Mouse (Mus musculus) left cerebral cortex, adult 11 months (tissue): ENCODE results near the gene Endou.
"Not testable (repeated sequence)": the region's sequence is repeated elsewhere in the genome, so short reads cannot be mapped to it uniquely, and the experiment has no call there.

Experiments
- DNase-seq: peaks from one replicate; pipeline ENCODE4 v3.0.0; 2022; ENCODE audit warnings: low spot score

Endou gene

GRCm38 (mm10) chr15:97679991-97680681 is 51.0 kb downstream of the Endou start:
- no peak for DNase-seq

GRCm38 (mm10) chr15:97677341-97677740 is 53.8 kb downstream of the Endou start:
- DNase-seq, result no peak

- no peak for DNase-seq
Measured at GRCm38 (mm10) chr15:97675927-97676326, 55.2 kb downstream of the Endou start.

GRCm38 (mm10) chr15:97674423-97674822 is 56.7 kb downstream of the Endou start:
- no peak for DNase-seq

GRCm38 (mm10) chr15:97673256-97674000 is 57.7 kb downstream of the Endou start:
- no peak for DNase-seq

GRCm38 (mm10) chr15:97672211-97672765 is 58.9 kb downstream of the Endou start:
- peak; percentile 70 for DNase-seq

GRCm38 (mm10) chr15:97670554-97670953 is 60.6 kb downstream of the Endou start:
- DNase-seq, result no peak

- not testable (repeated sequence) for DNase-seq
Measured at GRCm38 (mm10) chr15:97668158-97668877, 62.8 kb downstream of the Endou start.

- DNase-seq, result peak; percentile 37
Measured at GRCm38 (mm10) chr15:97667437-97667836, 63.7 kb downstream of the Endou start.

GRCm38 (mm10) chr15:97666457-97666770 is 64.7 kb downstream of the Endou start:
- DNase-seq, result no peak

GRCm38 (mm10) chr15:97665770-97666456 is 65.2 kb downstream of the Endou start:
- DNase-seq, result no peak

- DNase-seq, result no peak
Measured at GRCm38 (mm10) chr15:97664981-97665668, 66.0 kb downstream of the Endou start.

GRCm38 (mm10) chr15:97663750-97664406 is 67.3 kb downstream of the Endou start:
- peak; percentile 49 for DNase-seq
